Mouse (Mus musculus): Measurements from ENCODE around the gene Fanci. TPM values are rescaled to one million over a fixed set of nuclear protein-coding genes. Genes with fewer than 3 reads are reported as not detected.

The Fanci gene
- polyA plus RNA-seq, 1 experiment from 2014 or later = 1.8 TPM

- no peak overlapping the region for H3K4me2 ChIP-seq (replicated peaks; ENCODE audit: low read depth)
- no peak for ATAC-seq (ENCODE audit: low FRiP score, low TSS enrichment)
- no peaks in the 10 kb centered on the region for H3K4me1 ChIP-seq (replicated peaks; ENCODE audit: control insufficient read depth, insufficient read depth)
- 90% methylated on average over 10 of the region's 10 CpGs for WGBS
- DNase-seq (ENCODE audit: low spot score) = no peak
- H3K9ac ChIP-seq (ENCODE audit: low read length) = no peak overlapping the region
- H3K27ac ChIP-seq (replicated peaks) = no peak overlapping the region
- no peaks in the 10 kb centered on the region for H3K36me3 ChIP-seq (ENCODE audit: control insufficient read depth, insufficient read depth, low read length)
- no peak for TF ChIP-seq CTCF (IDR thresholded peaks at IDR 0.05; ENCODE audit: low read depth)
- no peak for TF ChIP-seq EP300 (optimal IDR thresholded peaks at IDR 0.05)
- H3K27me3 ChIP-seq (ENCODE audit: control insufficient read depth, insufficient read depth, low read length) = no peaks in the 10 kb centered on the region
- H3K4me3 ChIP-seq (ENCODE audit: low read depth, low read length) = no peak overlapping the region
- no peaks in the 10 kb centered on the region for H3K9me3 ChIP-seq (ENCODE audit: control insufficient read depth, low read length)
Measured at GRCm38 (mm10) chr7:79422876-79423275, 31.1 kb downstream of the Fanci start.

DNA sequence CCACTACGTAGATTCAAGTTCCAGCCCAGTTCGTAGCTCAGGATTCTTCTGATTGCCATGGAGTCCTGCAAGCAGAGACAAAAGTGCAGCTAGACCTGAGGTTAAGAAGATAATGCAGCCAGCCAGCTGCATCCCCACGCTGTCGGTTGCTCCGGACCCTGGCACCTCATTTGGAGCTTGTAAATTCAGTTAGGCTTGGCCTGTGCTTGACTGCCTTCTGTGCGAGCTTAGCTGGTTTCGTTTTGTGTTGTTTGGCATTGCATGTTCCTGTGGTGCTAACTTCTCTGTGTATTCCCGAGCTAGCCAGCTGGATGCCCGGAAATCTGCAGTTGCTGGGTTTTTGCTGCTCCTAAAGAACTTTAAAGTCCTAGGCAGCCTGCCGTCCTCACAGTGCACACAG is 34.1 kb downstream of the Fanci start:
- Histone ChIP-seq H3K4me3 (ENCODE audit: low read depth, low read length) (no peak overlapping the region), H3K4me2 (replicated peaks; ENCODE audit: low read depth) (no peak overlapping the region), H3K36me3 (ENCODE audit: control insufficient read depth, insufficient read depth, low read length) (no peaks in the 10 kb centered on the region), H3K9ac (ENCODE audit: low read length) (no peak overlapping the region), H3K27ac (replicated peaks) (no peak overlapping the region), H3K27me3 (ENCODE audit: control insufficient read depth, insufficient read depth, low read length) (no peaks in the 10 kb centered on the region), H3K4me1 (replicated peaks; ENCODE audit: control insufficient read depth, insufficient read depth) (no peaks in the 10 kb centered on the region), H3K9me3 (ENCODE audit: control insufficient read depth, low read length) (no peaks in the 10 kb centered on the region)
- DNase-seq (ENCODE audit: low spot score) (no peak), ATAC-seq (ENCODE audit: low FRiP score, low TSS enrichment) (no peak)
- 84% methylated on average over 10 of the region's 10 CpGs for WGBS
- no peak for TF ChIP-seq EP300 (optimal IDR thresholded peaks at IDR 0.05)

DNA sequence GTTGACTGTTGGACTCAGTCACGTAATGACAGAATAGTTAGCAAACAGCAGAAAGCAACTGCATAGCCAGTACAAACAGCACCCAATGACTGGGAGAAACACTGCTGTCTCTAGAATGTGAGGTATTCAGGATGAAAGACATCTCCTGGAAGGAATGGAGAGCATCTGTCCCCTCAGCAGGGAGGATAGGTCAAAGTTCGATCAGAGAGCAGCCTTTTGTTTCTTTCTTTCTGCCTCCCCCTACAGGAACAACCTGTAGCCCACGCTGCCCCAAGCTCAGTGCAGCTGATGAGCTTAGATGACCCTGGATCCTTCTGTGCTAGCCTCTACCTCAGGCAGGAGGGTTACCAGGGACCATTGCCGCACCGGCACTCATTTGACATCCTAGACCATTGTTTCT is 36.5 kb downstream of the Fanci start:
- Histone ChIP-seq H3K36me3 (ENCODE audit: control insufficient read depth, insufficient read depth, low read length) (no peaks in the 10 kb centered on the region), H3K27me3 (ENCODE audit: control insufficient read depth, insufficient read depth, low read length) (no peaks in the 10 kb centered on the region), H3K4me3 (ENCODE audit: low read depth, low read length) (no peak overlapping the region), H3K4me2 (replicated peaks; ENCODE audit: low read depth) (no peak overlapping the region), H3K4me1 (replicated peaks; ENCODE audit: control insufficient read depth, insufficient read depth) (no peaks in the 10 kb centered on the region), H3K9ac (ENCODE audit: low read length) (no peak overlapping the region), H3K27ac (replicated peaks) (no peak overlapping the region), H3K9me3 (ENCODE audit: control insufficient read depth, low read length) (no peaks in the 10 kb centered on the region)
- no peak for ATAC-seq (ENCODE audit: low FRiP score, low TSS enrichment)
- no peak for DNase-seq (ENCODE audit: low spot score)
- TF ChIP-seq CTCF (IDR thresholded peaks at IDR 0.05; ENCODE audit: low read depth) (no peak), EP300 (optimal IDR thresholded peaks at IDR 0.05) (no peak)
- WGBS = 59% methylated on average over 5 of the region's 5 CpGs

- Histone ChIP-seq H3K4me2 (replicated peaks; ENCODE audit: low read depth) (no peak overlapping the region), H3K27me3 (ENCODE audit: control insufficient read depth, insufficient read depth, low read length) (no peaks in the 10 kb centered on the region), H3K9me3 (ENCODE audit: control insufficient read depth, low read length) (no peaks in the 10 kb centered on the region), H3K27ac (replicated peaks) (no peak overlapping the region), H3K9ac (ENCODE audit: low read length) (no peak overlapping the region), H3K4me3 (ENCODE audit: low read depth, low read length) (no peak overlapping the region), H3K36me3 (ENCODE audit: control insufficient read depth, insufficient read depth, low read length) (0 out of 2 replicates have a peak, but pooled peaks cover 4% of the 10 kb centered on the region), H3K4me1 (replicated peaks; ENCODE audit: control insufficient read depth, insufficient read depth) (no peaks in the 10 kb centered on the region)
- TF ChIP-seq EP300 (optimal IDR thresholded peaks at IDR 0.05) (no peak), CTCF (IDR thresholded peaks at IDR 0.05; ENCODE audit: low read depth) (no peak)
- WGBS = 64% methylated on average over 2 of the region's 2 CpGs
- DNase-seq (ENCODE audit: low spot score) (no peak), ATAC-seq (ENCODE audit: low FRiP score, low TSS enrichment) (no peak)
Measured at GRCm38 (mm10) chr7:79440035-79440434, 48.3 kb downstream of the Fanci start.

- no peak overlapping the region for H3K4me3 ChIP-seq (ENCODE audit: low read depth, low read length)
- TF ChIP-seq CTCF (IDR thresholded peaks at IDR 0.05; ENCODE audit: low read depth) = no peak
- TF ChIP-seq EP300 (optimal IDR thresholded peaks at IDR 0.05) = no peak
Measured at GRCm38 (mm10) chr7:79447048-79447447, 55.3 kb downstream of the Fanci start.

GRCm38 (mm10) chr7:79447486-79447885 is 55.8 kb downstream of the Fanci start:
- Histone ChIP-seq H3K4me3 (ENCODE audit: low read depth, low read length) (no peak overlapping the region), H3K9me3 (ENCODE audit: control insufficient read depth, low read length) (no peaks in the 10 kb centered on the region), H3K36me3 (ENCODE audit: control insufficient read depth, insufficient read depth, low read length) (peaks cover 26% of the 10 kb centered on the region), H3K27me3 (ENCODE audit: control insufficient read depth, insufficient read depth, low read length) (no peaks in the 10 kb centered on the region), H3K4me2 (replicated peaks; ENCODE audit: low read depth) (no peak overlapping the region), H3K9ac (ENCODE audit: low read length) (no peak overlapping the region), H3K4me1 (replicated peaks; ENCODE audit: control insufficient read depth, insufficient read depth) (no peaks in the 10 kb centered on the region), H3K27ac (replicated peaks) (no peak overlapping the region)
- TF ChIP-seq EP300 (optimal IDR thresholded peaks at IDR 0.05) = no peak
- no peak for TF ChIP-seq CTCF (IDR thresholded peaks at IDR 0.05; ENCODE audit: low read depth)
- 93% methylated on average over 3 of the region's 3 CpGs for WGBS
- DNase-seq (ENCODE audit: low spot score) (no peak), ATAC-seq (ENCODE audit: low FRiP score, low TSS enrichment) (no peak)

More at GRCm38 (mm10) chr7:79447048-79447447, 55.3 kb downstream of the Fanci start:
- Histone ChIP-seq H3K9ac (ENCODE audit: low read length) (no peak overlapping the region), H3K27me3 (ENCODE audit: control insufficient read depth, insufficient read depth, low read length) (no peaks in the 10 kb centered on the region), H3K36me3 (ENCODE audit: control insufficient read depth, insufficient read depth, low read length) (peaks cover 24% of the 10 kb centered on the region), H3K4me1 (replicated peaks; ENCODE audit: control insufficient read depth, insufficient read depth) (no peaks in the 10 kb centered on the region), H3K9me3 (ENCODE audit: control insufficient read depth, low read length) (no peaks in the 10 kb centered on the region), H3K27ac (replicated peaks) (no peak overlapping the region), H3K4me2 (replicated peaks; ENCODE audit: low read depth) (no peak overlapping the region)
- ATAC-seq (ENCODE audit: low FRiP score, low TSS enrichment) (0 out of 2 replicates have a peak, but pooled peaks have one; percentile 26), DNase-seq (ENCODE audit: low spot score) (no peak)
- WGBS = 89% methylated on average over 2 of the region's 2 CpGs
